Mouse (Mus musculus): ENCODE measurements around the gene Krt90.
"Not testable (repeated sequence)": the region's sequence is repeated elsewhere in the genome, so short reads cannot be mapped to it uniquely, and the experiment has no call there.

Gene Krt90

GRCm38 (mm10) chr15:101517161-101517560 is 45.6 kb downstream of the Krt90 start, which contains the start of gene Gm49425:
Gene Gm49425 (minus strand): TSS chr15:101517261.
- DNase-seq (ENCODE audit: low read depth): not testable (repeated sequence)

DNA sequence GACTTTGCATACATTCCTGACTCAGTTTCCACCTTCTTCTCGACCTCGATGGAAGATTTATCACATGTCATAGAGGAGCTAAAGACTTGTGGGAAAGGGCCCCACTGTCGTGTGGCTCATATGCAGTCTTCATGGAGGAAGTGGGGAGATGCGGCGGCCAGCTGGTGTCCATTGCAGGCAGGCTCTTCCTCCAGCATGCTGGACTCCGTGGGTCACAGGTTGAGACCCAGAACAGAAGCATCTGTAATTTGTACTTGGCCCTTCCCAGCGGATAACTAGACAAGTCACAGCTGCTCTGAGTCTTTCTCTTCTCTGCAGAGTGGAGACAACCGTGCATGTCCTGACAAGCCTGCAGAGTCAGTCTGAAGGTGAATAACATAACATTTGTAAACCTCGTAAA is 54.5 kb downstream of the Krt90 start:
- no peak for DNase-seq (ENCODE audit: low read depth)

- no peak for DNase-seq (ENCODE audit: low read depth)
Observed at GRCm38 (mm10) chr15:101506896-101507758, 55.6 kb downstream of the Krt90 start.
